Mouse (Mus musculus) ES-Bruce4 (cell line): ENCODE results near the gene Gm10718. TPM values are rescaled to one million over a fixed set of nuclear protein-coding genes. Genes with fewer than 3 reads are reported as not detected.
"Not testable (repeated sequence)": the region's sequence is repeated elsewhere in the genome, so short reads cannot be mapped to it uniquely, and the experiment has no call there.

Source experiments
- H3K27ac ChIP-seq: 2 replicates; pipeline ENCODE4 v1.5.1; 2012; ENCODE audit warnings: low read length, inconsistent platforms; ENCODE audit not compliant: insufficient read depth
- H3K27me3 ChIP-seq: 2 replicates; pipeline ENCODE4 v1.6.1; 2012; ENCODE audit warnings: mild to moderate bottlenecking, low read length, inconsistent platforms; ENCODE audit not compliant: control insufficient read depth, poor library complexity, insufficient read depth, severe bottlenecking
- H3K36me3 ChIP-seq: 2 replicates; pipeline ENCODE4 v1.6.1; 2012; ENCODE audit warnings: inconsistent platforms, mild to moderate bottlenecking, low read length, moderate library complexity; ENCODE audit not compliant: control insufficient read depth, poor library complexity, insufficient read depth, severe bottlenecking
- H3K4me1 ChIP-seq: one replicate; pipeline ENCODE4 v1.8.1; 2011; ENCODE audit warnings: low read length; ENCODE audit not compliant: control insufficient read depth, insufficient read depth
- H3K4me3 ChIP-seq: 2 replicates; pipeline ENCODE4 v1.5.1; 2011; ENCODE audit warnings: low read depth, mild to moderate bottlenecking, low read length
- H3K9ac ChIP-seq: 2 replicates; pipeline ENCODE4 v1.6.1; 2012; ENCODE audit warnings: low read depth, mild to moderate bottlenecking, inconsistent platforms; ENCODE audit not compliant: poor library complexity, severe bottlenecking
- H3K9me3 ChIP-seq: replicated peaks from 2 replicates; pipeline ENCODE4 v1.6.1; 2012; ENCODE audit warnings: mild to moderate bottlenecking, low read length, inconsistent platforms; ENCODE audit not compliant: control insufficient read depth, poor library complexity, insufficient read depth, severe bottlenecking
- polyA plus RNA-seq: library from polyadenylated mRNA; stranded (reverse); fragments of >200 nt; gene quantifications from 2 replicates; pipeline ENCODE4 v1.2.4, GENCODE M21; 2011; ENCODE audit warnings: low read depth; ENCODE audit not compliant: missing spikeins, insufficient read depth, insufficient read length

Gm10718 gene
- polyA plus RNA-seq, 1 experiment, result not detected

GRCm38 (mm10) chr9:3012054-3012621, 11.2 kb upstream of the Gm10718 start:
- not testable (repeated sequence) for H3K27ac ChIP-seq, H3K27me3 ChIP-seq, H3K9me3 ChIP-seq, H3K36me3 ChIP-seq, H3K9ac ChIP-seq, H3K4me3 ChIP-seq, H3K4me1 ChIP-seq

GRCm38 (mm10) chr9:3012733-3013279, 10.5 kb upstream of the Gm10718 start, which contains the start of gene Gm10721:
Gm10721 (plus strand) TSS chr9:3013140.
- H3K27ac ChIP-seq, H3K4me3 ChIP-seq, H3K4me1 ChIP-seq, H3K36me3 ChIP-seq, H3K27me3 ChIP-seq, H3K9ac ChIP-seq, H3K9me3 ChIP-seq: not testable (repeated sequence)

GRCm38 (mm10) chr9:3015354-3015753, 8.0 kb upstream of the Gm10718 start, which contains the start of gene Gm10720:
Gm10720 (plus strand) TSS chr9:3015654.
- not testable (repeated sequence) for H3K36me3 ChIP-seq, H3K9ac ChIP-seq, H3K27ac ChIP-seq, H3K4me1 ChIP-seq, H3K27me3 ChIP-seq, H3K4me3 ChIP-seq, H3K9me3 ChIP-seq

GRCm38 (mm10) chr9:3015896-3016295, 7.5 kb upstream of the Gm10718 start:
- not testable (repeated sequence) for H3K27me3 ChIP-seq, H3K4me3 ChIP-seq, H3K27ac ChIP-seq, H3K9ac ChIP-seq, H3K9me3 ChIP-seq, H3K4me1 ChIP-seq, H3K36me3 ChIP-seq

GRCm38 (mm10) chr9:3017108-3017507, 6.2 kb upstream of the Gm10718 start, which contains the start of gene Gm10719:
Gm10719 (plus strand) TSS chr9:3017408.
- H3K9ac ChIP-seq, H3K27ac ChIP-seq, H3K4me3 ChIP-seq, H3K9me3 ChIP-seq, H3K4me1 ChIP-seq, H3K27me3 ChIP-seq, H3K36me3 ChIP-seq: not testable (repeated sequence)

GRCm38 (mm10) chr9:3018944-3019343, 4.4 kb upstream of the Gm10718 start:
- H3K27ac ChIP-seq, H3K36me3 ChIP-seq, H3K27me3 ChIP-seq, H3K9ac ChIP-seq, H3K4me3 ChIP-seq, H3K4me1 ChIP-seq, H3K9me3 ChIP-seq: not testable (repeated sequence)

GRCm38 (mm10) chr9:3019835-3020727, 3.3 kb upstream of the Gm10718 start:
- not testable (repeated sequence) for H3K9ac ChIP-seq, H3K36me3 ChIP-seq, H3K4me1 ChIP-seq, H3K9me3 ChIP-seq, H3K27ac ChIP-seq, H3K27me3 ChIP-seq, H3K4me3 ChIP-seq

GRCm38 (mm10) chr9:3022316-3023008, 885 bp upstream of the Gm10718 start:
- not testable (repeated sequence) for H3K27me3 ChIP-seq, H3K4me3 ChIP-seq, H3K27ac ChIP-seq, H3K36me3 ChIP-seq, H3K9ac ChIP-seq, H3K9me3 ChIP-seq, H3K4me1 ChIP-seq

GRCm38 (mm10) chr9:3023985-3024648, 770 bp downstream of the Gm10718 start:
- not testable (repeated sequence) for H3K27ac ChIP-seq, H3K4me3 ChIP-seq, H3K36me3 ChIP-seq, H3K27me3 ChIP-seq, H3K4me1 ChIP-seq, H3K9me3 ChIP-seq, H3K9ac ChIP-seq
